Mouse (Mus musculus) kidney, postnatal 4 days (tissue): ENCODE results near the gene Wipf3.

Experiments used
- DNase-seq, 2 experiments: peaks; one replicate each; pipeline ENCODE4 v3.0.0; 2021; ENCODE audit warnings: mixed read lengths in 2 of 2

Gene Wipf3

DNA sequence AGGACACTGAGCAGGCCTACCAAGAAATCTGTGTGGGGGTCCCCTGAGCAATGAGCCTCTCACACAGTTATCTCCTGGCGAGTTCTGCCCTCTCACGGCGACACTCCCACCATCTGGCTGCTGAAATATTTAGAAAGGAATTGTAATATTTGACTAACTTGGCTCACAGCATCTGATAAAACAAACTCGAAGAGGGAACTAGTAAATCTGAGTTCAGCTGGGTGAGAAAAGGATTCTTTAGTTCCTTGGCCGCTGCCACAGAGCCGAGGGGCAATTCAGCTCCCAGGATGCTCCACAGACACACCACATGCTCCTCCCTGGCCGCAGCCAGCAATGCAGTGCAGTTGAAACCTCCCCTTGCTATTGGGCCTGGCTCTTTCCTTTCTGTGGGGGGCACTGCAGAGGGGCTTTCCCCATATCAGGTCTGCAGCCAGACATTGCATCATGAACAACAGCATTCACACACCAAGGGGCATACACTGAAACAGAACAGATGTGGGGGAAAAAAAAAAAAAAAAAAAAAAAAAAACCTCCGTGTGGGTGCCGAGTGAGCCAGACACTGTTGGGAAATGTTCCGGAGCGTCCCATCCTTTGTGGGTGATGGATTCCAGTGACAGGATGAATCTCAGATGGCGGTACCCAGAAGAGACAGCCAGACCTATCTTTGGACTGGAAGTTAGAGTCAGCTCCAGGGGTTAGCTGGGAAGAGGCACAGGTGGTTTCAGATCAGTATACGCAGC lies 3.6 kb downstream of the Wipf3 start:
- no peak for DNase-seq

DNA sequence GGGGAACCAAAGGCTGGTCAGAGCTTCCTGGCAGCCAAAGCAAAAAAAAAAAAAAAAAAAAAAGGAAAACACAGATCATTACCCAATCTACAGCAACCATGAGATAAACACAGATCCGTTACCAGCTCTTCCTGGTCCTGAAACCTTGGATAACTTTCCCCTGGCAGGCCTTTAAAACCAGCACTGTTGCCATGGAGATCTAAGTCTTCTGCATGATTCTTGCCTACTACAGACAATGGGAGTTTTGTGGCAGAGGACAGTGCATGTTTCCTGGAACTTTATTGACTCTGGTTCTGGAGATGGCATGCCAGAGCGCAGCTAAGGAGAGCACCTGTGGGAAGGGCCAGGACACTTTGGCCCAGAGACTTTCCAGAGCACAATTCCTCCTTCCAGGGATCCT lies 4.8 kb downstream of the Wipf3 start:
- no peak for DNase-seq

DNA sequence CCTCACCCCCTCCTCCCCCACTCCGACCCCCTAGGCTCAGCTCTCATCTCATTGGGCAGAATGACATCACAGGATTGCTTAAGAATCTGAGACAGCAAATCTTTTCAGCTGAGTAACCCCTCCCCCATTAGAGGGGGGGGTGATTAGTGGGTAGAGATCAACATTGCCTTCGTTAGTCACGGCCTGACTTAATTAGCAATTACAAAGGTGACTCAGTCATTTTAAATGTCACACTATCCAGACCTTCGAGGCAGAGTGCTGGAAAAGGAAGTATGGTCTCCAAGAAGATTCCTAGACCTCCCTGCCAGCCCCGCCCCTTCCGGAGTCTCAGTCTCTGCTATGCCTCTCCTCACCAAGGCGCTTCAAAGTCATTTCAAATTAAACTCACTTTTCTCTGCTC lies 6.3 kb downstream of the Wipf3 start:
- no peak for DNase-seq

DNA sequence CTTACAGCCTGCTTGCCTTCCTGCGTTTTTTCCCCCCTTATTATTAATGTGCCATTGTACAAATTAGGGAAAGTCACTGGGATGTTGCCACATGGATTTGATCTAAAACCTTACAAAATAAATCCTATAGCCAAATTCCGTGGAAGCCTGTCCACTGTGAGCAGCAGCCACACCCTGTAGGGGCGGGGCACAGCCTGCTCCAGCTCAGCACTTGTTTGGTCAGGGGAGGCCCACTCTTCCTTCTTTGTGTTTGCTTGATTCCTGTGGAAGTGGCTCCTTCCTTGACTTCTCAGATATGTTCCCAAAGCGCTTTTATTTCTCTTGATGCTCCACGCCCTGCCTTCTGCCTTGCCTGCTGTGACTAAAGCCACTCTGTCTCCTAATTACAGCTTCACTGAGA lies 6.9 kb downstream of the Wipf3 start:
- no peak for DNase-seq

DNA sequence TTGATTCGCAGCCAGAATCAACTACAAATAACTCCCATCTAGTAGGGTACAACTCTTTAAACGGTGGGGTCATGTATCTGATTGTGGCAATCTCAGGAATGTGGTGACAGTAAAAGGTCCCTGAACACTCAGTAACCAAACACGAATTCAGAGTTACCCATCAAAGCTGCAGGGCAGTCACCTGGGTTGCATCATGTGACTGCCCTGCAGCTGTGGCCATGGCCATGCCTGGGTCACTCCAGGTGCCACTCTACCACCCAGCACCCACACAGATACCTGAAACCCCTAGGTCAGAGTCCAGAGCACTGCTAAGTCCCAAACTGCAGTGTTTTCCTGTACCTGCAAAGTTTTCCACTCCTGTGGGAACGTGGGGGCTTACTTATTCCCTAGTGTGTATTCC lies 9.1 kb downstream of the Wipf3 start:
- no peak for DNase-seq

DNA sequence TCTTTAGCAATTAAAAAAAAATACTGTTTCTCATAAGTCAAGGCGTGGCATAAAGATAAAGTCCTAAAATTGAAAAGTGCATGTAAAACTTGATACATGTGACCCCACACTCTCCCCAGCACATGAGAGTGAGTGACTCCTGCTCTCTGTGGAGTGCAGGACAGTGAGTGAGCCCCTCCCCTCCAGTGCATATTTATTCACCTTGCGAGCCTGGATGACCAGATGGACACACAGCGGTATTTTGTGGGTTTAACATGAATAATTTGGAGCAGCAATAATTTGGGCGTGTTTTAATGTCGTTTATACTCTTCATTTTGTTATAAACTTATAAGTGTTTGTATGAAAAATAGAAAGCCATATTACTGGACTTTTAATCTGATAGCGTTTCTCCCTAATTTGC lies 11.3 kb downstream of the Wipf3 start:
- no peak for DNase-seq

DNA sequence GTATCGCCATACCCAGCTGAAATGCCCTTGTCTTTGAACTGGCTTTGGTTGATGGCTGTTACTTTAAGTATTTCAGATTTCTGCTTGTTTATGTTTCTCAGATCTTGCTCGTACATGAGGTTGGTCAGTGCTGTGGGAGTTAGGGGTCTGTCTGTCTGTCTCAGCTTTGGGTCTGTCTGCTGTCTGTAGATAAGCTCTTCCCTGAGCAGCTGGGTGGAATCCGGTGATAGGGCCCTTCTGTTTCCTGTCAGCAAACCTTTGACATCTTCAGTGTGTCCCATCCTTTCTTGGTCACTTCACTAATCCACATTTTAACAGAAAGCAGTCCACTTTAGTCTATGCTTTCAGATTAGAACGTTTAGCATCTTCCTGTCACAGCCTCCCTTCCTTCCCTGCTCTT lies 14.3 kb downstream of the Wipf3 start:
- DNase-seq: no peak

DNA sequence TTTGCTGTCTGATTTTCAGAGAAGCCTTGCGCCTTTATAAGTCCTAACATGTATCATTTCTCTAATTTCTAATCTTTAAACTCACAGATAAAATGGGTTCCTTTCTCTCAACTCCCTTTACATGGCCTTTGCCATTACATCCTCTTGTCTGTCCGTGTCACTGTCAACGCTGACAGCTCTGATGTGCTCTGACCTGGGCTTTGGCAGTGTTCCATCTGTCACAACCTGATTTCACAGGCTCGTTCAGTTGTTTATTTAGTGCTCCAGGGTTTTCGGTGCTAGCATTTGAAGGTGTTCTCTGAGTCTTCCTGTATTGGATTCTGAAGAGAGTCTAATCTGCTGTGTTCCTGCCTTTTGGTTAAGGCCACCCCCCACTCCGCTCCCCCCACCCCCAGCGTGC lies 14.7 kb downstream of the Wipf3 start:
- no peak for DNase-seq

DNA sequence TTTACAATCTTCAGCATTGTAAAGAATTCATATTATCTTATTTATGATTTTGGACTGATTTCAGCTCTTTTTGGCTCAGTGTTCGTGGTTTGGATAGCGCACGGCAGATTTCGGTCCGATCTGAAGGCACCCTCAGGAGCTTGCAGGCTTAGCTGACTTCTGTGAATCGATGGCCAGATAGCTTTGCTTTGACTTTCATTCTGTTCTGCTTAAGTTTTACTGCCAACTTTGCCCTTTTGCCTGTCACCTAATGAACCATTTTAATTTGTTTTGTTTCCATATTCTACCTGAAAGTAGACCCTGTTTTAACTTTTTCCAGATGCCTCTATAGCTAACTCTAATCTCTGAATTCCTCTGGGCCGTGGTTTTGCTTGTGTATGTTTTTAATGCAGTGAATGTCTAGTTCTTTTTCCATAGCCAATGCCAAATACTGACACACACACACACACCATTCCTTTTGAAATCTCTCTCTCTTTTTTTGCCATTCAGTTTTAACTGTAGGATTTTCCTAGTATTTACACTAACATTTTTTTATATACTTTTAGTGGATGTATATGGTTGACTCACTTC lies 15.9 kb downstream of the Wipf3 start:
- DNase-seq: no peak

DNA sequence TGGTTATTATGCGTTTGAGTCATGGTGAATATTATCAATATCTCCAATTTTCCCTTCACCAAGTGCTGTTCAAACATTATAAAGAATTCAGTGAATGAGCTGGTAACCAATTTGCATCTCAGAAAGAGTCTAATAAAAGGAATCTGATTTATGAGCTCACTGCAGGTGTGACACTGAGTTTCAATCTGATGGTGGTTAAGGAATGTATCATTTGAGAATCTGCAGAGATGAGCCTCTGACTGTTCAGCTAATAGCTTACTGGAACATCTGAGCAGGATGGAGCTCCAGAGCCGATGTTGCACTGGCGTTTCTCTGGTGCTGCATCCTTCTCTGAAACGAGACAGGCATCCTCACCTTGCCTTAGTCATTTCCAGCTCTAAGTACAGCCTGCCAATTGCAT lies 17.9 kb downstream of the Wipf3 start:
- no peak for DNase-seq

DNA sequence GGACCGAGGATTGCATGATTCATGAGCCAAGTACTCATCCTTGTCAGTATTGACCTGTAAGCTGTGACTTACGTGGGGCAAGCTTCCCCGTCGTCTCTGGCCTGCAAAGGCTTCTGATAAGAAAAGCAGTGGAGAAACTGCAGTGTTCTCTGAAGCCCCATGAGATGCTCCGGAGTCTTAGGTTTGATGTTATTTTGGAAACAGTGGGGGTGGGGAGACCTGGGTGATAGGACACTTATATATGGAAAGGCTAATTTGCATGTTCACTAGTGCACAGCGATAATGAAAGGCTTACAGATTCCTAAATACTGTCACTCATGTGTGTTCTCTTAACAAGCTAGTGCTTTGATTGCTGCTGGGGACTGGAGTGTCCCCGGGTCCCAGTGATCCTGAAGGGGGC lies 30.3 kb downstream of the Wipf3 start:
- DNase-seq: no peak

DNA sequence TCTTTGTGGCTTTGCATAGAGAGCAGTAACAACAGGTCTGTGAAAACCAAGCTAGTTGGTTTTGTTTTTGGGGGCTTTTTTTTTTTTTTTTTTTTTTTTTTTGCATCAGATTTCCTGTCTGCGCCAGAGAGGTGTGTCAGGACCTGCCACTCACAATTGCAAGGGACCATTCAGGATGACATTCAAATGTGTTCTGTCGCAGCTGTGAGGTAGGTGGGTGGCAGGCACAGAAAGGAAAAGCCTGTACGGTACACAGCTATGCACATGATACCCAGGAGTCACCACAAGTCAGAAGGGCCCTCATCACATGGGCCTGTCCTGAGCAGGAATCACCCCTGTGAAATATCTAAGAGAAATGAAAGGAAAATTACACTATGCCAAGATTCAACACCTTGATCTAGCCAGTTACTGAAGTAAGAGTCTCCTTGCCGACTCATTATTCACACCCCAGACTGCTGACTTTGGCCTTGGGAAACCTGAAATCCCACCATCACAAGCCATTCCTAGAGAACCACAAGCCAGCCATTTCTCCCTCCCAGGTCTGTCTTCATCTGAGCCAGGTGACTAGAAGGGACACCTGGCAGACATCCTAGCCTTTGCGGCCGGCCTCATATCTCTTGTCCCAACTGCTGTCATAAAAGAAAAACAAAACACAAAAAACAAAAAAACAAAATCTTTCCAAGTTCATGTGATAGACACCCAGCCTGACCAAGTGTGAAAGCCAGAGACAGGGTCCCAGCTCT lies 30.9 kb downstream of the Wipf3 start:
- DNase-seq: no peak

DNA sequence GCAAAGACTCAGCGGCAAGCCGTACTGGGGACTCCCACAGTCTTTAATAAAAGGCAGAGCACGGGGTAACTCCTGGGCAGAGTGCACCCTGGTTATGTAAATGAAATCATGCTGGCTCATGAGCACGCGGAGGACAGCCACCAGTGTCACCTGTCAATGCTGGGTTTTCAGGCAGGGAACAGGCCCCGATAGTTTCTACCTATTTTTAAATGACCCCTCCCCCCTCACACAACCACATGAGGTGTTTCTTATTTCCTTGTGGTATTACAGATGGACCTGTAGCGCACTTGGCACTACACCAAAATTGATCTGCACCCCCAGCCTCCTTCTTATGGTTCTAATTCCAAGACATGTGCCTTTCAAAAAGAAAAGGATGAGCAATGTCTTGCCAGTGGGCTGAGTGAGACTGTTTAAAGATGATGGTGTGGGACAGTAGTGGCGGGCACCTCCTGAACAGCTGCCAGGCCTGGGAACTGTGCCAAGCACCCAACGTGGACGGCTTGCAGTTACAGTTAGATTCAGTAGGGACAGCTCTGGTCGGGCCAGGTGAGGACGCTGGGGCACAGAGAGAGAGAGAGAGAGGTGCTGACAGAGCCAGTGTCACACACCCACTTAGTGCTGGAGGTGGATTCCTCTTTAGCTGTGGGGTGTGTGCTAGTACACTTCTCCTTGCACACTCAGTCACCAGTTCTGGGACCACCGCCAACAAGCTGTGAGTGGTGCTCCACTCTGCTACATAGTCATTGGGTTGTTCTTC lies 31.7 kb downstream of the Wipf3 start:
- DNase-seq: peak; percentile 26 to 27

DNA sequence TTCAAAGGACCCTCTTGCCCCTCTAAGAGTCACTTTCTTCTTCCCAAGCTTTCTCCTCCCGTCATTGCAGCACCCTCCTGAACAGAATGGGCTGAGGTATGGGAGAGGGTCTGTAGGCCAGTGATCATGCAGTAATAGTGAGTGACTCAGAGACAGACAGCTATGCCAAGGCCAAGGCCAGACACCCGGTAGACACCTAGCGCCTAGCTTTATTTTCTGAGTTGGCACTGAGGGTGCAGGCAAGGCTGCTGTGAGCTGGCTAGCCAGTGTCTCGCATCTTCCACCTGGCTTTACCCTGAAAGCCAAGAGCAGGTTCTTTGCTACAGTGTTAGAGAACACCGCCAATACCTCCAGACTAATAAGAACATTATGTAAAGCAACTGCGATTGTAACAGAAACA lies 33.4 kb downstream of the Wipf3 start:
- no peak for DNase-seq

DNA sequence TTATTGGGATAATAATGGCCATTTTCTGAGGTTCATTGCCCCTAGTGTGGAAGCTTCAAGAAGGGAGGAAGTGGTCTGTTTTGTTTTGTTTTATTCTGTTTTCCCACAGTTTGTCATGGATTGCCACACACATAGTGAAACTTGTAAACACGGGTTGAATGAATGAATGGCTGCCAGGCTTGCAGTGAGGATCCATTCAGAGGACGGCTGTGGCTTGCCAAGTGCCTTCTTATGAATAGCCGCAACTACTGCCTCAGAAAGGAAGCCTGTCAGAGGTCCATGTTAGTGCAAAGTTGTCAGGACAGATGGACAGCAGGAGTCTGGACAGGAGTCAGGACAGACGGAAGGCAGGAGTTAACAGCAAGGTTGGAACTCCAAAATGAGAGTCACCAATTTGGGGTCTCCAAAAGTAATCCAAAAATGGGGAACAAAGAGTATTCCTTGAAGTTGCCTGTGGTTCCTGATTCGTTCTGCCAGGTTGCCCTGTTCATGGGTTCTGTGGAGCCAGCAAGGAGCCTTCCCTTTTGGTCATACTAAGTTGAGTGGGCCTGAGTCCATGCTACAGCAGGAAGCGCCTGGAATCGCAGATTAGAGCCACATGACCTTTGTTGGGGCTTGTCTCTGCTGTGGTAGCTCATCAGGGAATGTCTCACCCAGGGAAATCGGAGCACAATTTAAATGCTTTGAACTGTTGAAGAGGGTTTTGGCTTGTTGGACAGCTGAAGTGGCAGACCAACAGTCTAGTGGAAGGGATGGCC lies 34.5 kb downstream of the Wipf3 start:
- DNase-seq: no peak

DNA sequence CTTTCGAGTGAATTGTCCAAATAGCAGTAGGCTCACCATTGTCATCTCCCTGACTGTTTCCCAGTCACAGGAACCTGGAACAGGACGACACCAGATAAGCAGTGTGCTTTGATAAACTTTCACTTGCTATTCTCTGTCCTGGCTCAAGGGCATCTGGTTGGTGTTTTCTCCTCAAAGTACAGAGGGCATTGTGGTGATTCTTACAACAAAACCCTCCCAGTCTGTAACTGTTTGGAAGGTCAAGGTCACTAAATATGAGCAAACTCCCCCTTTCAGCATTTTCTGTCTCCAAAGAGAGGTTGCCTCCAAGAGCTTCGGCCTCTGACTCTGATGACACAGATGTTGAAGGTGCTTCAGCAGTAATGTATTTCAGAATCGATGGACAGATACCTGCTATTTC lies 35.5 kb downstream of the Wipf3 start:
- no peak for DNase-seq

DNA sequence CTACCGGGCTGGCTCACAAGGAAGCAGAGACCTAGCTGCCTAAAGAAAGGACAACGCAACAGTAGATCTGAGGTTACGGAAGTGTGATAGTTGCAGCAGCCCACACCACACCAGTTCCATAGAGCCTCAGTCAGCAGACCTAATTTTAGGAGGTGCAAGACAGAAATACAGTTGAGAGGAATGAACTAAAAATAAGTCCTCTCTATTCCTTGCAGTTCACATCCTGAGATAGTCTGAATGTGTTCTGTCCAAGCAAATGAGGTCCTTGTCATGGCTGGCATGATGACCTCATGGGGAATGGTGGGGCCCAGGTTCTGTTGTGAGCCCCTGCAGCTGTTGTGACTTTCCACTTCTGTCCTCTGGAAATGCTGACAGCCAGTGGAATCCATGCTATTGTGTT lies 38.0 kb downstream of the Wipf3 start:
- no peak for DNase-seq

DNA sequence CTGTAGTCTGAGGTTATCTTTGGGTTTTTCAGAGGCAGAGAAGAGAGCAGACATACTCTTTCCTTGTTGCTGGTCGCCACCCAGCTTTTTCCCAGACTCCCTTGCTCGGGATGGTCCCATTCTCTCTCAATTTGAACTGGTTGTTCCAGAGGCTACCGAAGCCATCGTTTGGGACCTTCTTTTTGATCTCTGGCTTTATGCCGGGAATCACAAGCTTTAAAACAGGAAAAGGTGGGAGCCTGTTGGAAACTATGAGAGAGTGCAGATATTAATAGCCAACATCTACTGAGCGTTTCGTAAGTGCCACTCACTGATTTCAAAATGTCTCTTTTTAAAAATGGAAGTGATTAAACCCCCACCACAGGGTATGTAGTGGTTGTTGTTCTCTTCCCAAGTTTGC lies 42.5 kb downstream of the Wipf3 start:
- DNase-seq: no peak

DNA sequence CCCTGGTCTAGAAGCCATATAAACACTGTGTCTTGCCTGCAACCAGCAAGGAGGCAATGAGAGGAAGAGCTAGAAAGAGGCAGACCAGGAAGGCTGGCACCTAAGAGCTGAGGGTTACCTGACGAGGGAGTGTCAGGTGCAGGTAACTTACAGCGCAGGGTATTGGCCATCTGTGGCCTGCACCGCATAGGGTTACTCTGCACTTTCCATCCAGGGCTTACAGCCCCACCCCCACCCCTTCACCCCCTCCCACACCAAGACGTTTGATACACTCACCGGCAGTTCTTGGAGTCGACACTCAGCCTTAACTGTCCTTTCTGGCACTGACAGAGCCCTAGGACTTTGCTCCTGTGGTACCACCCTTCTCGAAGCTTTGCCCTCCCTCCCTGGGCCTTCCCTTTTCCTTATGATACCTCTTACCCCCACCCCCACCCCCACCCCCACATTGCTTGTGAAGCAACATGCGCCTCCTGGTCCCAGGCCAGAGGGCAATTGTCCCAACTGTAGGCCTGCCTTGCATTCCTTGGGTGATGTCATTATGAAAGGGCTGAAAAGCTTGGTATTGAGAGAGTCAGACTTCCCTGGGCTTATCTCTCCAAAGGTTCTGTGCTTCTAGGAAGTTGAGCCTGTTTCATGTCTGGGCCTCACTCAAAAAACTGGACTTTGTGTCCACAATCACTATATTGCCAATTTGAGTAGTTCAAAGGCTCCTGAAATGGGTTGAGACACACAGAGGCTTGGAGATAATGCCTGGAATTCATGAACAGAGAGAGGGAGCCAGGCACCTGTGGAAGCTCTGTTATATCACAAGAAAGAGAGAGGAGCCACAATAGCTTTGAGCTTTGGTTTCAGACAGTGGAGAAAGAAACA lies 43.7 kb downstream of the Wipf3 start:
- DNase-seq: no peak

DNA sequence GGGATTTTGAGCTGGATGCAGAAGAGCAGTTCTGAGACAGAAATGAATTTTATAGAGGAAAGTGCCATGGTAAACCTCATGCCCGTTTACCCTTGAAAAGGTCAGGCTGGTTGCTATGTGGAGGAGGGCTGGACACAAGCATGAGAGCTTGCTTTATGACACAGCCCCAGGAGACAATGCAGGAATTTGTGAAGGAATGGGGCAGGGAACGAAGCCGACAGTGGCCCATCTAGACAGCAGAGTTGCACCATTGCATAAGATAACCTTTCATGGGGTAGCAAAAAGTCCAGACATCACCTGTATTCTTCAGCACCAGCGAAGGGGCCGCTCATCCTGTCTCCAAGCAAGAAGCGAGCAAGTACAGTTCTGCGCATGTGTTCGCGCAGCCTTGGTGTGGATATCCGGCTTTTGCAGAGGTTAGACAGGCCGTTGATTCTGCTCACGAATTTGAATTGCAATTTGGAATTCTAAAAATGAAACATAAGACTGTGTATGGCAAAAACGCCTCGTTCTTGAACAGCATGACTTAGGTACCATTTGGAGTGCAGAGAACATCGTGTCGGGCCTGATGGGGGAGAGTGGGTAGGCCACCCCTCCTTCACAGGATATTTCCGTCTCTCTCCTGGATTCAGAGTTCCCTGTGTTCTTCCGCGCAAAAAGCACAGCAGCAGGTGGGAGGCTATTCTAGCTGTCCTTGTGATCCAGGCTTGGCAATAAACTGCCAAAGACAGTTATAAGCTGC lies 46.7 kb downstream of the Wipf3 start:
- DNase-seq: no peak
